Mouse (Mus musculus): ENCODE data around the gene Cyb561. TPM values are rescaled to one million over a fixed set of nuclear protein-coding genes. Genes with fewer than 3 reads are reported as not detected.

Gene Cyb561
- polyA plus RNA-seq, 1 experiment from 2014 or later = 63.8 TPM

DNA sequence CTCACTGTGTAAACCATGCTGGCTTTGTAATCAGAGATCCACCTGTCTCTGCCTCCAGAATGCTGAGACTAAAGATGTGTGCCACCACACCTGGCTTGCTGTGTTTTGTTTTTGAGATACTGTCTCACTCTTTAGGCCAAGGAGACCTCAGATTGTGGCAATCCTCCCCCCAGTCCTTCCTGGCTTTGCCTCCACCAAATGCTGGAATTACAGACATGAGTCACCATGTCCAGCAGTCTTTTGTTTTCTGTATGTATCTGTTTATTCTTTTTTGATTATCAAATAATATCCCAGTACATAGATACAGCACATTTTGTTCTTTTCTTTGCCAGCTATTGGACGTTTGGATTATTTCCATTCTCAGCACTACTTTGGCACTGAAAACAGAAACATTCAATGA, 5.4 kb upstream of the Cyb561 start:
- Histone ChIP-seq H3K27ac (ENCODE audit: low read depth, low read length) (no peak overlapping the region), H3K27me3 (replicated peaks; ENCODE audit: control insufficient read depth, insufficient read depth, low read length) (no peaks in the 10 kb centered on the region), H3K4me1 (ENCODE audit: control insufficient read depth, insufficient read depth, low read depth, low read length) (no peaks in the 10 kb centered on the region), H3K36me3 (ENCODE audit: control insufficient read depth, insufficient read depth, low read length) (no peaks in the 10 kb centered on the region), H3K4me2 (ENCODE audit: low read length) (no peak overlapping the region), H3K9me3 (ENCODE audit: control insufficient read depth, low read length) (no peaks in the 10 kb centered on the region), H3K9ac (ENCODE audit: low read depth, low read length) (no peak overlapping the region), H3K4me3 (ENCODE audit: low read length) (no peak overlapping the region)
- no peak for ATAC-seq
- WGBS = 62% methylated on average over 1 of the region's 1 CpGs

DNA sequence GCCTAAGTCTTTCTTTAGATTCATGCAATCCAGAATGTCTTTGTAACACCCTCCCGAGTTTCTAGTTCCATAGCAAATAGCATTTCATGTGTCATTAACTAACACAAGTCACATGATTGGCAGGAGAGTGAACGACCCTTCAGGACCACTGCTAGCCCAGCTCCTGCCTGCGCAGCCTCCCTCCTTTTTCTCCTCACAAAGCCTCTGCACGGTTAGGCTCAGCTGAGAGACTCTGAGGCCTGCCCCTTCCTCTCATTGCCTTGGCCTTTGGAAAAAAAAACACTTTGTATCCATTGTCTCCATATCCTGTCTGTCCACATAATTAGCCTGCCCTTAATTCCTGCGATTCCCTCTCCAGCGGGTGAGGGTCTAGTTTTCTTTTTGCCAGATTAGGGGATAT, 4.4 kb upstream of the Cyb561 start:
- no peak overlapping the region for H3K27ac ChIP-seq (ENCODE audit: low read depth, low read length)
- no peaks in the 10 kb centered on the region for H3K36me3 ChIP-seq (ENCODE audit: control insufficient read depth, insufficient read depth, low read length)
- no peaks in the 10 kb centered on the region for H3K27me3 ChIP-seq (replicated peaks; ENCODE audit: control insufficient read depth, insufficient read depth, low read length)
- WGBS = 46% methylated on average over 6 of the region's 6 CpGs
- no peak overlapping the region for H3K4me3 ChIP-seq (ENCODE audit: low read length)
- no peak overlapping the region for H3K4me2 ChIP-seq (ENCODE audit: low read length)
- H3K9me3 ChIP-seq (ENCODE audit: control insufficient read depth, low read length) = no peaks in the 10 kb centered on the region
- H3K9ac ChIP-seq (ENCODE audit: low read depth, low read length) = no peak overlapping the region
- ATAC-seq = no peak
- no peaks in the 10 kb centered on the region for H3K4me1 ChIP-seq (ENCODE audit: control insufficient read depth, insufficient read depth, low read depth, low read length)

DNA sequence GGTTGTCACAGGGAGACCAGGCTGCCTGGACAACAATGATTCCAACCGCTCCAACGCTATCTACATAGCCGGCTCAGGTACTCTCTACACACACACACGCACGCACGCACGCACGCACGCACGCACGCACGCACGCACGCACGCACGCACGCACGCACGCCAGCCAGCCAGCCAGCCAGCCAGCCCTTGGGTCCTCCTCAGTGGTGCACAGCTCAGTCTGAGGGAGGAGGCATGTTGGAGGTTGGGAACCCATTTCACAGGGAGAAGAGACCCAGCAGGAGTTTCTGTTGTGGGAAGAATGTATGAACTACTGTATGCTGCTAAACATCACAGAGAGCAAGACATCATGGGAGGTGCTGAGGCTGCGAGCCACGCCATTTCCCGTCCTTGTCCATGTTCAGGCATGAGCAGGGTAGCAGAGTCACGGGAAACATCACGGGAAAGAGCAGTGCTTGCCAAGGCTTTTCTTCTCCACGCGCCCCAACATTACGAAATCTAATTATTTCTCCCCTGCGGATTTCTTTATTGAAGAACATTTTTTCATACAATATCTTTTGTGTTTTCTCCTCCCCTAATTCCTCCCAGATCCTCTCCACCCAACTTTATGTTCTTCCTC, 2.8 kb upstream of the Cyb561 start:
- H3K4me3 ChIP-seq (ENCODE audit: low read length) = no peak overlapping the region
- H3K9me3 ChIP-seq (ENCODE audit: control insufficient read depth, low read length) = no peaks in the 10 kb centered on the region
- no peaks in the 10 kb centered on the region for H3K4me1 ChIP-seq (ENCODE audit: control insufficient read depth, insufficient read depth, low read depth, low read length)
- no peak overlapping the region for H3K9ac ChIP-seq (ENCODE audit: low read depth, low read length)
- 87% methylated on average over 28 of the region's 28 CpGs for WGBS
- H3K36me3 ChIP-seq (ENCODE audit: control insufficient read depth, insufficient read depth, low read length) = no peaks in the 10 kb centered on the region
- no peaks in the 10 kb centered on the region for H3K27me3 ChIP-seq (replicated peaks; ENCODE audit: control insufficient read depth, insufficient read depth, low read length)
- no peak overlapping the region for H3K27ac ChIP-seq (ENCODE audit: low read depth, low read length)
- no peak overlapping the region for H3K4me2 ChIP-seq (ENCODE audit: low read length)
- ATAC-seq = no peak

DNA sequence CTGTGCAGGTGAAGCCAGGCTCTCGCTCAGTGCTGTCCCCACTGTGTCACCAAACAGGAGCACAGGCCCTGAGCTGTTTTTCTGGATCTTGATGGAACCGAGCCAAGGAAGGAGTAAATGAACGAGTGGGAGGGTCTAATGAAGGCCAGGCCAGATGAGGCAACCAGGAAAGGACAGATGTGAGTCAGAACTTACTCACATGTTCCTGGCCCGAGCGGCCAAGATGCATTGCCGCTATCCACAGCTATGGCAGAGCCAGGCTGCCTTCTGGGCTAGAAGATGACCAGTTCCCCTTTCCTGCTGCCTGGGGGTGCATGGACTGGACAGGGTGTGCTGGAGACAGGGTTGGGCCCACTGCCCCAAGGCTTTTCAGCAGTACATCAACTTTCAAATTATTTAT, 266 bp upstream of the Cyb561 start:
- Histone ChIP-seq H3K4me1 (ENCODE audit: control insufficient read depth, insufficient read depth, low read depth, low read length) (no peaks in the 10 kb centered on the region), H3K4me2 (ENCODE audit: low read length) (no peak overlapping the region), H3K9ac (ENCODE audit: low read depth, low read length) (no peak overlapping the region), H3K27me3 (replicated peaks; ENCODE audit: control insufficient read depth, insufficient read depth, low read length) (no peaks in the 10 kb centered on the region), H3K4me3 (ENCODE audit: low read length) (no peak overlapping the region), H3K27ac (ENCODE audit: low read depth, low read length) (no peak overlapping the region), H3K9me3 (ENCODE audit: control insufficient read depth, low read length) (no peaks in the 10 kb centered on the region), H3K36me3 (ENCODE audit: control insufficient read depth, insufficient read depth, low read length) (no peaks in the 10 kb centered on the region)
- ATAC-seq = no peak
- 82% methylated on average over 6 of the region's 6 CpGs for WGBS

DNA sequence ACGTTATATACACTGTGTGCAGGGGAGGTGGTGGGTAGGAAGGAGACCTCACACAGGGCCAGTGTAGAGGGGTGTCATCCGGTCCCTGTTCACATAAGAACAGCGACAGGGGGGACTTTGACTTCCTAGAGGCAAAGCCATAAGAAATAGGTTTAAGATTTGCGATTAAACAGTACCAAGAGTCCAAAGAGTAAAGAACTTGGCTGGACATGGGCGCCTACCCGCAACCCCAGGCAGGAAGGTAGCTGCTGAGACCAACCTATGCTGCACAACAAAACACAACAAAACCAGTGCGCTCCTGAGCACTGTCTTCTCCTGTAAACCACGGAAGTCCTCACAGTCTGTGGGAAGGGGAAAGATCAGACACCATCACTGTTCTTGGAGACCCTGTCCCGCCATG, 1.0 kb downstream of the Cyb561 start:
- Histone ChIP-seq H3K9me3 (ENCODE audit: control insufficient read depth, low read length) (no peaks in the 10 kb centered on the region), H3K4me3 (ENCODE audit: low read length) (no peak overlapping the region), H3K27ac (ENCODE audit: low read depth, low read length) (no peak overlapping the region), H3K4me2 (ENCODE audit: low read length) (no peak overlapping the region), H3K36me3 (ENCODE audit: control insufficient read depth, insufficient read depth, low read length) (no peaks in the 10 kb centered on the region), H3K9ac (ENCODE audit: low read depth, low read length) (no peak overlapping the region), H3K27me3 (replicated peaks; ENCODE audit: control insufficient read depth, insufficient read depth, low read length) (no peaks in the 10 kb centered on the region), H3K4me1 (ENCODE audit: control insufficient read depth, insufficient read depth, low read depth, low read length) (no peaks in the 10 kb centered on the region)
- 87% methylated on average over 9 of the region's 9 CpGs for WGBS
- no peak for ATAC-seq

DNA sequence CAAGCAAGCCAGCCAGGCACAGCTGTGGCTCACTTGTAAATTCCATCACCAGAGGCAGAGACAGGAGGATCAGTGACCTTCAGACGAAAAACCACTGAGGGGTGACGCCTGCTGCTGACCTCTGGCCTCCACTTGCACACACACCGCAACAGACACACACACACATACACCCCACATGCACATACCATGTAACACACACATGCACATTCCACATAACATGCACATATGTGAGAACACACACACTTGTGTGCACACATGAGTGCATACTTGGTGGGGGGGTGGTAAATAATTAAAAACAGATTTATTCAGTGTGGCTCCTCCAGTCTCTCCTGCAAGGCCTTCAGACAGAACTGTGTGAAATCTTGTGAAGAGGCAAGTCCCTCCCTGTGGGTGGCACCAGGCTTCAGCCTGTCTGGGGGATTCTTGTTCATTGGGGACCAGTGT, 1.5 kb downstream of the Cyb561 start:
- Histone ChIP-seq H3K27ac (ENCODE audit: low read depth, low read length) (no peak overlapping the region), H3K9me3 (ENCODE audit: control insufficient read depth, low read length) (no peaks in the 10 kb centered on the region), H3K9ac (ENCODE audit: low read depth, low read length) (no peak overlapping the region), H3K4me3 (ENCODE audit: low read length) (no peak overlapping the region), H3K27me3 (replicated peaks; ENCODE audit: control insufficient read depth, insufficient read depth, low read length) (no peaks in the 10 kb centered on the region), H3K36me3 (ENCODE audit: control insufficient read depth, insufficient read depth, low read length) (no peaks in the 10 kb centered on the region), H3K4me1 (ENCODE audit: control insufficient read depth, insufficient read depth, low read depth, low read length) (no peaks in the 10 kb centered on the region), H3K4me2 (ENCODE audit: low read length) (no peak overlapping the region)
- WGBS = 31% methylated on average over 3 of the region's 3 CpGs
- no peak for ATAC-seq

DNA sequence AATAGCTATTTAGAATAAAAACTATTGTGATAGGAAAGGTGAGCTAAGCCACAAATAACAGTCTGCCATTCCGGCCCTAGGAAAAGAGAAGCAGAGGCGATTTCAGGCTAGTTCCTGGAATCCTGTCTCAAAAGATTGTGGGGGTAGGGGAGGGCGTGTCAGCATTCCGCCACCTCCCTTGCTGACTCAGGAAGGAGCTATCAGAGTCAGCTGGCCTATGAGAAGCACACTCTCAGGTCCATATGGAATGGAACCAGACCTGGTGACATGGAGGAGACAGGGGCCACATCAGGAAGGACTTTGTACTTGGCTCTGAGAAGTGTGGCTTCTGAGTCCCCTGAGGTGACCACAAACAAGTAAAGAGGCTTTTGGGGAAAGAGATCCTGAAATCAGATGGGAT, 2.6 kb downstream of the Cyb561 start:
- H3K27ac ChIP-seq (ENCODE audit: low read depth, low read length) = no peak overlapping the region
- no peaks in the 10 kb centered on the region for H3K9me3 ChIP-seq (ENCODE audit: control insufficient read depth, low read length)
- ATAC-seq = no peak
- H3K4me1 ChIP-seq (ENCODE audit: control insufficient read depth, insufficient read depth, low read depth, low read length) = no peaks in the 10 kb centered on the region
- H3K9ac ChIP-seq (ENCODE audit: low read depth, low read length) = no peak overlapping the region
- H3K4me2 ChIP-seq (ENCODE audit: low read length) = no peak overlapping the region
- no peaks in the 10 kb centered on the region for H3K27me3 ChIP-seq (replicated peaks; ENCODE audit: control insufficient read depth, insufficient read depth, low read length)
- 82% methylated on average over 4 of the region's 4 CpGs for WGBS
- H3K36me3 ChIP-seq (ENCODE audit: control insufficient read depth, insufficient read depth, low read length) = no peaks in the 10 kb centered on the region
- H3K4me3 ChIP-seq (ENCODE audit: low read length) = no peak overlapping the region

DNA sequence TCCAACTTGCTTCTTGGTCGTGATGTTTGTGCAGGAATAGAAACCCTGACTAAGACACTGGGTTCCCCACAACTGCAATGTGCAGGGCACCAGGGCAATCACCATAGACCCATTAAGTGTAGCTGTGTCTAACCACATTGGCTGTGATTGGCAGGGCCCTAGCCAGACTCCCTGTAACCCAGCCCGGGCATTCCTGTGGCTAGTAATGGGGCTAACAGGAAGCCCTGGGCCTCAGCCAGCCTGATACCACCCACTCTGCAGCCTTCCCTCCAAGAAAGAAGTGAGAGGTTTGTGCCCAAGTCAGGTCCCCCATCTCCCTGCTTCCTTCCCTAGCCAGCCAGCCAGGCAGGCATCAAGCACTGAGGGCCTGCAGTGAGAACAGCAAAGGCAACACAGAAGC, 4.9 kb downstream of the Cyb561 start:
- H3K4me3 ChIP-seq (ENCODE audit: low read length) = no peak overlapping the region
- no peak for ATAC-seq
- H3K4me1 ChIP-seq (ENCODE audit: control insufficient read depth, insufficient read depth, low read depth, low read length) = peaks cover 7% of the 10 kb centered on the region
- H3K27me3 ChIP-seq (replicated peaks; ENCODE audit: control insufficient read depth, insufficient read depth, low read length) = no peaks in the 10 kb centered on the region
- H3K4me2 ChIP-seq (ENCODE audit: low read length) = no peak overlapping the region
- H3K9me3 ChIP-seq (ENCODE audit: control insufficient read depth, low read length) = no peaks in the 10 kb centered on the region
- no peak overlapping the region for H3K9ac ChIP-seq (ENCODE audit: low read depth, low read length)
- WGBS = 78% methylated on average over 2 of the region's 2 CpGs
- H3K27ac ChIP-seq (ENCODE audit: low read depth, low read length) = no peak overlapping the region
- no peaks in the 10 kb centered on the region for H3K36me3 ChIP-seq (ENCODE audit: control insufficient read depth, insufficient read depth, low read length)

DNA sequence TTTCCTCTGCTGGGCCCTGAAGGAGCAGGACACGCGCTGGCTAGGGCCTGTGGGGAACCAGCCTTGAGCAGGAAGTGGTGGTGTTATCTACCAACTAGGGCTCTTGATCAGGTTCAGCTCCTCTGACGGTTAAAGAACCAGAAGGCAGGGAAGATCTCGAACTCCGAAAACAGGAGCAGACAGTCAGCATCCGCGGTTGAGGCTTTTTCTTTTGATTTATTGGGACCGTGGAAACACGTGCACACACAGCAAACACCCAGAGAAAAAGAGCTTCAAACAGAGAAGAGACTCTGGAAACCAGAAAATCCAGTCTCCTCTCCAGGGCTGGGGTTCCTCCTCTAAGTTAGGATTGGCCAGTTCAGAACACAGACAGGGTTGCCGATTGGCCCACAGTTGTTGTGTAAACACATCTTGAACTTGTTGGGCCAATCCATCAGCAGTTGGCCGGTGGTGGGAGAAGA, 6.4 kb downstream of the Cyb561 start:
- no peak overlapping the region for H3K4me3 ChIP-seq (ENCODE audit: low read length)
- no peaks in the 10 kb centered on the region for H3K36me3 ChIP-seq (ENCODE audit: control insufficient read depth, insufficient read depth, low read length)
- no peak overlapping the region for H3K4me2 ChIP-seq (ENCODE audit: low read length)
- 55% methylated on average over 11 of the region's 11 CpGs for WGBS
- H3K27ac ChIP-seq (ENCODE audit: low read depth, low read length) = no peak overlapping the region
- H3K27me3 ChIP-seq (replicated peaks; ENCODE audit: control insufficient read depth, insufficient read depth, low read length) = no peaks in the 10 kb centered on the region
- no peak overlapping the region for H3K9ac ChIP-seq (ENCODE audit: low read depth, low read length)
- peaks cover 13% of the 10 kb centered on the region for H3K4me1 ChIP-seq (ENCODE audit: control insufficient read depth, insufficient read depth, low read depth, low read length)
- H3K9me3 ChIP-seq (ENCODE audit: control insufficient read depth, low read length) = no peaks in the 10 kb centered on the region
- no peak for ATAC-seq
